Mouse (Mus musculus) C3H10T1/2 (cell line): Measurements from ENCODE around the gene Klrg2. TPM values are rescaled to one million over a fixed set of nuclear protein-coding genes. Genes with fewer than 3 reads are reported as not detected.

ENCODE experiments used
- polyA plus RNA-seq, 2 experiments: library from polyadenylated mRNA; unstranded; fragments of >200 nt; fragmentation: generic; extraction: Trizol; gene quantifications; one replicate each; pipeline ENCODE4 v1.2.1; 2012; ENCODE audit warnings: missing spikeins in 2 of 2

The Klrg2 gene
- polyA plus RNA-seq = 1 to 10 TPM; 2.8 to 5.1 TPM

GRCm38 (mm10) chr6:38636852-38637618, at the start of gene Klrg2:
Gene Klrg2 (minus strand): TSS chr6:38637242.

GRCm38 (mm10) chr6:38662714-38663615, 25.9 kb upstream of the Klrg2 start, which contains the start of gene Clec2l:
Gene Clec2l (plus strand): TSS chr6:38663069.

Other genes with a start within 250 kb of the Klrg2 start
- gene Ubn2, start 203.3 kb downstream of the Klrg2 start, polyA plus RNA-seq = 1 to 10 TPM in 1 of 2 experiments, under 1 TPM in 1; 0.39 to 2.8 TPM
- gene Fmc1, start 103.7 kb downstream of the Klrg2 start, polyA plus RNA-seq = 100 to 1,000 TPM; 116 to 151 TPM
- 10 to 100 TPM in 1 of 2 experiments, 1 to 10 TPM in 1; 3.3 to 20.4 TPM for gene Luc7l2, start 85.9 kb downstream of the Klrg2 start, polyA plus RNA-seq
- gene Clec2l, start 25.8 kb upstream of the Klrg2 start, polyA plus RNA-seq = under 1 TPM; 0.33 to 0.73 TPM
- gene Tbxas1, start 238.2 kb upstream of the Klrg2 start, polyA plus RNA-seq = under 1 TPM; 0.12 to 0.19 TPM
- gene Hipk2, start 238.9 kb upstream of the Klrg2 start, polyA plus RNA-seq = 1 to 10 TPM; 3.2 to 4.8 TPM